Mouse (Mus musculus) limb, embryonic 11.5 days (tissue): ENCODE results near the gene Chrm2. TPM values are rescaled to one million over a fixed set of nuclear protein-coding genes. Genes with fewer than 3 reads are reported as not detected.

Experiments used
- ATAC-seq: fragments of 200-750 bp; cut with Nextera tagmentation; 2 replicates; pipeline ENCODE4 v1.8.0; 2017; ENCODE audit warnings: low read depth; ENCODE audit not compliant: insufficient number of reproducible peaks, low FRiP score, low TSS enrichment
- DNase-seq: peaks from one replicate; pipeline ENCODE4 v3.0.0-alpha.2; 2015; ENCODE audit warnings: low spot score
- H3K27ac ChIP-seq: fragments of 300-500 bp; sonication (generic); replicated peaks from 2 replicates; pipeline ENCODE4 v1.5.1; 2014; ENCODE audit warnings: low read depth, mild to moderate bottlenecking, low read length
- H3K27me3 ChIP-seq: fragments of 300-500 bp; sonication (generic); 2 replicates; pipeline ENCODE4 v1.6.1; 2014; ENCODE audit warnings: mild to moderate bottlenecking, low read length, mixed read lengths; ENCODE audit not compliant: control insufficient read depth, insufficient read depth
- H3K36me3 ChIP-seq: fragments of 300-500 bp; sonication (generic); 2 replicates; pipeline ENCODE4 v1.6.1; 2014; ENCODE audit warnings: mild to moderate bottlenecking, low read length, moderate library complexity, mixed read lengths; ENCODE audit not compliant: control insufficient read depth, insufficient read depth
- H3K4me1 ChIP-seq: fragments of 300-500 bp; sonication (generic); 2 replicates; pipeline ENCODE4 v1.6.1; 2014; ENCODE audit warnings: low read length, mixed read lengths; ENCODE audit not compliant: control insufficient read depth, insufficient read depth
- H3K4me2 ChIP-seq: fragments of 300-500 bp; sonication (generic); 2 replicates; pipeline ENCODE4 v1.6.1; 2014; ENCODE audit warnings: low read depth, mild to moderate bottlenecking, moderate library complexity; ENCODE audit not compliant: severe bottlenecking
- H3K4me3 ChIP-seq: fragments of 300-500 bp; sonication (generic); 2 replicates; pipeline ENCODE4 v1.5.1; 2014; ENCODE audit warnings: low read depth, low read length
- H3K9ac ChIP-seq: fragments of 300-500 bp; sonication (generic); 2 replicates; pipeline ENCODE4 v1.6.1; 2014; ENCODE audit warnings: mild to moderate bottlenecking, low read length
- H3K9me3 ChIP-seq: fragments of 300-500 bp; sonication (generic); 2 replicates; pipeline ENCODE4 v1.6.1; 2016; ENCODE audit warnings: low read length; ENCODE audit not compliant: control insufficient read depth
- WGBS: fragments of 180-500 bp; shearing (Covaris S2); extraction: QIAGEN DNeasy Blood & Tissue Kit; methylation state at CpG from one replicate; pipeline ENCODE4 v1.1.7; 2014; 5-methylcytosine and 5-hydroxymethylcytosine counted together
- microRNA counts: library from miRNA; unstranded; fragments of <30 nt; microRNA quantifications from one replicate; lab custom pipeline; 2016
- microRNA-seq: library from miRNA; unstranded; fragments of <30 nt; microRNA quantifications from one replicate; pipeline ENCODE4, GENCODE M21; 2016
- polyA plus RNA-seq: library from polyadenylated mRNA; unstranded; fragments of >200 nt; fragmentation: Nextera tagmentation; extraction: Ambion mirVana; gene quantifications from 2 replicates; pipeline ENCODE4 v1.2.1, GENCODE M21; 2014

Gene Chrm2
- polyA plus RNA-seq, 1 experiment from 2014 or later, result 0.24 TPM

DNA sequence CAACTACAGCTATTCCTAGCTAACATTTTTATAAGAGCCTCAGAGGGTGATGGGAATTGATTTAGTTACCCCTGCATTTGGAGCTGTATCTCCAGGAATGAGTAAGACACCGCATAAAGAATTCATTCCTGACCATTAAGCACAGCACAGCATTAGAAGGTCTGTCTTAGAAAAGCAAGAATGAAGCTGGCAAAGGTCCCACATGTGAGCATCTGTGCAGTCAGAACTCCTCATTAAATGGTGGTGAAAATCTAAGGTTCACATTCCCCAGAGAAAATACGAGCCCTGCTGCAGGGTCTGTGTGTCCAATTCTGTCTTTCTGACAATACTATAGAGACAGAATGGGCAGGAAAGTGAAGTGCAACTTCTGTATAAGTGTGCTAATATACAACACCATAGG, 179.0 kb downstream of the Chrm2 start:
- WGBS, result 79% methylated on average over 2 of the region's 2 CpGs

More for the DNA sequence above, 179.0 kb downstream of the Chrm2 start:
- Histone ChIP-seq H3K4me3 (no peak overlapping the region), H3K27ac (no peak overlapping the region), H3K36me3 (no peaks in the 10 kb centered on the region), H3K4me1 (no peaks in the 10 kb centered on the region), H3K9ac (no peak overlapping the region), H3K9me3 (no peaks in the 10 kb centered on the region), H3K27me3 (no peaks in the 10 kb centered on the region), H3K4me2 (no peak overlapping the region)
- DNase-seq, result no peak
- ATAC-seq, result no peak

MicroRNA genes within 50 kb of the gene (microRNA counts, 519-probe panel; counts per million panel counts)
- not detected for microRNA mmu-miR-490 (lab: Ali Mortazavi, UCI)

Small RNAs within 50 kb of the gene (microRNA-seq; reads per million reads assigned to microRNA genes)
- 2.4 reads per million for gene Mir490
